Mouse (Mus musculus) ovary, postnatal 10 days (tissue): Measurements from ENCODE around the gene Cnih3.

Experiments used
- DNase-seq: peaks from one replicate; pipeline ENCODE4 v3.0.0; 2022; ENCODE audit warnings: low spot score

Gene Cnih3

DNA sequence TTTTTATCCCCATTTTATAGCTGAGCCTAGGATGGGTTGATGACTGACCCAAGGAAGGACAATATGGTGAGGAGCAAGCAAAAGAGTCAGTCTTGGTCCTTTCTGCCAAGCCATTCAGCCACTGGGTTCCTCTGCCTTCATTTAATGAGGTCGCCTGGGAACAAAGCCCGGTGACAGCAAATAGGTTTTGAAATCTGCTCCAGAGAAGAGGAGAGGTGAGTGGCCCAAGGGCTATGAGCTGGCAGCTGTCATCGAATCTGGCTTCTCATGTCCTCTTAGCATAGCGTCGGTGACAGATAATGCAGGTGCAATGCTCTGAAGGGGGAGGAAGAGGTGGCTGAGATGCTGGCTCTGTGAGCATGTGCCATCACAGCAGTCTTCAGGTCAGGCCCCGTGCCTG, 100.7 kb downstream of the Cnih3 start:
- DNase-seq, result no peak

DNA sequence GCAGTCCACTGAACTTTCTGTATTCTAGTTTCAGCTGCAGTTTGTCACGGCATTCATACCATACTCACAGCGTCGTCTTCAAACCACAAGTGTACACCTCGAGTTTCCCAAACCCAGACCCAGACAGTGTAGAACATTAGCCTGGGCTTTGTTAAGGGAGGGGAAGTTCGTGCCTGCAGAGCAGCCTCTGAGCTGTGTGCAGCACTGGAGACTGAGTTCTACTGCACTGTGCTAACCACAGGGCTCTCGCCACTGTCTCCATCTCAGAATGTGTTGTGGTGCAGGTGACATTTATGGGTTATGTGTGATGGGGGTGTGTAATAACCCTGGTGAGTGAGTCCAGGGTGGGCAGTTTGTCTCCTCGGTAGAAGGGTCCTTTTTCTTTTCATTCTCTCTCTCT, 104.5 kb downstream of the Cnih3 start:
- DNase-seq, result no peak

DNA sequence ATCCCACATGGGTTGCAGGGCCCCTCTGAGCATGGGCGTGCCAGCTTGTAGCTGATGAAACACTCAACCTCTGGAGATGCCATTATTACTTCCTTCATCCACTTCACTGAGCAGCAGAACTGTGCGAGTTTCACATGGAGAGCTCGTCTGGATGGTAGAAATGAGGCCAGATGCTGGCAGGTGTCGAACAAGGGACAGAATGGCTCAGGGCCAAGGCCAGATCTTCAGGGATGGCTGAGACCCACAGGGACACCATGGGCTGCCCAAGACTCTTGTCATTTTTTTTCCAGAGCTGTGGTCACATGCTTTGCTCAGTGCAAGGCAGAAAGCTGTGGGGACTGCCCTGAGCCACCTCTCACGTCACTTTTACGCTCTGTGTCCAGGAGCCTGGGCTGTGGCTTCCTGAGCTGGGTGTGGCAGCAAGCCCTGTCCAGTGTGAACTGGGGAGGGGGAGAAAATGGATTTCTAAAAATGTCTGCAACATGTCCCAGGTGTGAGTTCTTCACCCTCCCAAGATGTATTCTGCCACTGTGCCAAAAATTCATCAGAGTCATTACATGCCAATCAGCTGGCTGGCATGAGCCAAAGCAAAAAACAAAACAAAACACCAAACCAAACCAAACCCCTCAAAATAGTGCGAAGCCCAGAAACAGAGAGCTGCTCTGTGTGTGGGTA, 107.1 kb downstream of the Cnih3 start:
- DNase-seq, result no peak

DNA sequence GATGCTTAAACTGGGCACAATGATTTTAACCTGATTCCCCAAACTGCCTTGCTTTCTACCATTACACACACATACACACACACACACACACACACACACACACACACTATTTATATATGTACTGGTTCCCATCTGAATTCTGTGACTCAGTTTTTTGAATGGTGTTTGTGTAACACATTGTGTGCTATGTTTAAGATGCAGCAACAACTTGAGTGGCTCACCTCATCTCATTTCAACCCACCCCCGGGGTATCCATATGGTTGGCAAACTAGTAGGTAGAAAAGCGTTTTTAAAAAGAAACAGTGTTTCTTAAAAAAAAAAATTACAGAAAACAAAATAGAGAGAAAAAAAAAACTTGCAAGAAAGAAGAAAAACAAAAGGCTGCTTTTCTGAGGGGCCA, 107.9 kb downstream of the Cnih3 start:
- no peak for DNase-seq

DNA sequence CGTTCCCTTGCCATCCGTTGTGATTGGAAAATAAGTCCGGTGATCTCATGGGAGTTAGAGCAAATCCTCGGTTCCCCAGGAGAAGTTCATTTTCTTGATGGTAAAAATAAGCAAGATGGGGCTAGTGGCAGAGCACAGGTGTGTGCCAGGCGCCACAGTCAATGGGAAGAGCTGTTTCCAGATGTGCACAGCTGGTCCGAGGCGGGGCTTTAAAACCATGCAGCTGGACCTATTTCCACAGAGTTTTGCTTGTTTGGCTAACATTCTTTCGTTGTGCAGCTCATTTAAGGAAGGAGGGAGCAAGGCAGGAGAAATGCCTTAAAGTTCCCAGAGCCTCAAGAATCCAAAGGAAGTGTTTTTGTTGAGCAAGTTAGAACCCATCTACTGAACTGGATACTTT, 109.1 kb downstream of the Cnih3 start:
- no peak for DNase-seq

DNA sequence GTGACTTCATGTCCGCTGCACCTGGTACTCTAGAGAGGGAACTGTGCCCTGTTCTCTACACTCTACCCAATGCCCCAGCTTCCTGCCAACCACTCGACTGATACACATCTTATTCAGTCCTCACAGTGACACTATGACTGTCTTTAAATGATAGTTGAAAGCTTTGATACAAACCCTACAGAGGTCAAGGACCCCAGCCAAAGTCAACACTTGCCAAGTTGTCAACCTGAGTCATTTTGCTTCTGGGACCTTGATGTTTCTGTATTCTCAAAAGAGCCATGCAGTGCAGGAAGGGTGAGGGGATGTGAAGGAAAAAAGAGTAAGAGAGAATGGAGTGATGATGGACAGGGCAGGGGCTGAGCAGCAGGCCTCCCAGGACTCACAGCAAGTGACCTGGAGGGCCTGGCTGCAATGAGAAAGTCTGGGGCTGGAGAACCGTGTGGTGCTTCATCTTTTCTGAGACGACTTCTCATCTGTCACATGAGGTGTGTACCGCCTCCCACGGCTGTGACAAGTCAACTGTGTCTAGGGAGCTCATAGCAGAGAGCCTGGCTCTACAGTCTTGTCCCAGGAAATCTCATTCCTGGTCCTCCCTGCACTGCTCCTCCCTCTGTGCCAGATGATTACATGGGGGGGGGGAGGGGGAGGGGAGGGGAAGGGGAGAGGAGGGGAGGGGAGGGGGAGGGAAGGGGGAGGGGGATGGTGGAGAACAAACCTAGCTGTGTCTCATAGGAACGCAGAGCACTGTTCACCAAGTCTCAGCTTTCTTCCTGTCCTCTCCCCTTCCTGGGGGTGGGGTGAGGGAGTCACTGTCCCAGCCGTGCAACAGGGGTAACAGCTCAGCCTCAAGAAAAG, 109.8 kb downstream of the Cnih3 start:
- no peak for DNase-seq

DNA sequence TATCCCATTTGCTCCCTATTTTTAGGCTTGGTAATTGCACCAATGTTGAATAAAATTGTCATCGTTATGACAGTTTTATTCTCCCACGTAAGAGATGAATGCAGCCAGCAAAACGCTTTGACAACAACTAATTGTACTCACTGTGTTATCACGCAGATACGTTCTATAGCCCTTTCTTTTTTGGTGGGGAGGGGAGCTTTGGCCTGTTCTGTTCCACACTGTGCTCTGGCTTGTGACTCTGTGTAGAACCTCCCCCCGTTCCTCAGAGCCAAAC, 110.4 kb downstream of the Cnih3 start:
- no peak for DNase-seq

DNA sequence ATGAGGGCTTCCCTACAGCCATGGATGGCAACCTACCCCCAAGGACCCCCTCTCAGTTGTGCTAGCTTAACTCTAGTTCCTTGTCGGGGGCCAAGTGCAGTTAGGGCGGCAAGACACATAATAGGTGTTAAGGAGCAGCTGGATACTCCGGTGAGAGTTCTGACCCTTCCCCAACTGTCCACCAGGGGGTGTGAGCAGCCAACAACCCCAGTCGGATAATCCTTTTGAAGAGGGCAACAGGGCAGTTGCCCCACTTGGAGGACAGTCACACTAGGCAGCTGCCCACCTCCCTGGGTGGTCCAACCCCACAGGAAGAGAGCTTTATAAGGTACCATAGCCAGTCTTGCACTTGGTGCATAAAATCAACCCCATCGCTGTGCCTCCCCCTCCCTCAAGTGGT, 112.6 kb downstream of the Cnih3 start:
- DNase-seq, result no peak

DNA sequence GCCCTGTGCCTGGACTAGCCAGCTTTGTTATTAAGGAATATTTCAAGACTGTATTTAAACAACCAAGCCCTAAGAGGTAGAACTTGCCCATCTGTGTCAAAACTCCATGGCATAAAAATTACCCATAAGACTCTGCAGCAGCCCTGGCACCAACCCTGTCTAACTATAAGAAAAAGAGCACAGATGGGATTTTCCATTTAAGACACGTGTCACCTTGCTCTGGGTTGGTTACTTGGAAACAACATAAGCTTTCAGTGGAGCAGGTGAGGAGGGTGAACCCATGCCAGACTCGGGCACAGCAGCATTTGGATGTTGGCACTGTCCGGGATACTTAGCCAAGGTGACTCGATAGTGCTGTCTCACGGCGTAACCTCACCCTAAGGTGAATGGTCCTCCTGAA, 113.6 kb downstream of the Cnih3 start:
- DNase-seq, result no peak

DNA sequence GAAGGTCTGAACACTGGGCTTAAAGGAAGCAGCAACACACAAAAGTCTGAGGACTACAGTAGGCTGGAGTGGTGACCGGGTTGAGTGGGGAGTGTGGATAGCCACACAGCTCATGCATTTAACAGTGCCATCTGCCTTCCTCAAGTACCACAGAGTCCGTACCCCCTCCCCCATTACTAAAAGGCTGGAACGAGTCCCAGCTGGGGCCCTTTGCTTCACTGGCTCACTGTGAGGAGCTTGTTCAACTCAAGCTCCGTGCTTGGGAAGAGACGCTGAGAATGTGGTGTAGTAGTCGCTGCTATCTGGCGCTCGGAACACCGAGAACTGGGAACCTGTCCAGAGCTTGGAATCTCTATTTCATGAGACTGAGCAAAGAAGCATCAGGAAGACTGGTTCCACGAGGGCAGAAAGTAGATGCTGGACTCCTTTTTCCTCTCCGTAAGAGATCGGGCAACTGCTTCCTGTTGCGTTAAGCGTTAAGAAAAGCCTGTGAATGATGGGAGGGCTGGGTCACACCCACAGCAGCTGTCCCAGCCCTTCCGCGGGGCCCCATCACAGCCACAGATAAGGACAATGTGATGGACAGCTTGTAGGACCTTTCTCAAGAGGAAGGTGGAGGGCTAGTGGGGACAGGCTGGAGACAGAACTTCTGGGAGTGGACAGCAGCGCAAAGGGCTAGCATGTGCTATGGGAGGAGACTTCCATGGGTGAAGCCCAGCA, 114.3 kb downstream of the Cnih3 start:
- no peak for DNase-seq

DNA sequence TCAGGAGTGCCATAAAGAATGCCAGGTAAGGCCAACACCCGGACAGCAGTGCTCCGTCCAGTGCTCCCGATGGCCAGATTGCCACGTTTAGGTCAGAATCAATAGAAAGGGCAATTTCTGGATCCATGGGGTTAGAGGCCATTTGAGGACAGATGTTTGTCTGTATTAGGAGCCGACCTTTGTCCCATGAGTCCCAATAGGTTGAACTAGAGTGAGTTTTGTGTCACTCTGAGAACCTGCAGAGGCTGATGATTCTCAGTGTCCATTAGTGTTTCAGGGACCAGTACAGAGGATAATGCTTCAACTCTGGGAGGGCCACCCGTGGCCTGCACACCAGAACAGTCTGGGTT, 114.9 kb downstream of the Cnih3 start:
- no peak for DNase-seq

DNA sequence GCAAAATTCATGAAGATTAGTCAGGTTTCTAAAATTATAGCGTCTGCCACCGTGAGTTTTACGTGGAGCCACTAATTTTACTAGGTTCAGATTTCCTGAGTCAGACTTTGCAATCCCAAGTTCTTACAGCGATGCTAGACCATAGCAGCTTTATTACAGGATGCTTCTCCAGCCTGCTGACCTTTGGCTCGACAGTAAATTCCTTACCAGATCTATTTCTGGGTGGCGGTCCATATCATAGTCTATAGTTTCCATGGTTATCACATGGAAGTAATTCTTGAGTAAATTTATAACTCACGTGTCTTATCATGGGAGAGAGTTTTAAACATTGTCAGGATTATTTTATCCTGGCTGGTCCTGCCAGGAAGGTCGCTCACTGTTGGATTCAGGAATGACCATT, 117.0 kb downstream of the Cnih3 start:
- DNase-seq, result no peak

DNA sequence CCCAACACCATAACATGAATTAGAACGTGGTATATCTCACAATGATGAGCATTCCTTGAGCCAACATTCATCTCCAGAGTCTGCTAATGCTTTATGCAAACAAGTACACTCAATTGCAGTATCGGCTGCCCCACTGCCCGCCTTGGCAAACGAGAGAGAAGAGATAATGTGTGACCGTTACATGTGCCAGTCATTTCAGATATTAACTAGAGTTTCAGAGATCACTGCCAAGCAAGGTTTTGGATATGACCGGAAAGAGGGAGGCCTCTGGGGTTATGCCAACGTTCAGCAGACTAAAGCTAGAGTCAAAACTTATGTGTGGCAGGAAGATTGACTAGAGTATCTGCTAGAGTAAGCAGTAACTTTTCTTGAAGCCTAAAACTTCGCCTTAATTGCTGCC, 123.7 kb downstream of the Cnih3 start:
- no peak for DNase-seq

DNA sequence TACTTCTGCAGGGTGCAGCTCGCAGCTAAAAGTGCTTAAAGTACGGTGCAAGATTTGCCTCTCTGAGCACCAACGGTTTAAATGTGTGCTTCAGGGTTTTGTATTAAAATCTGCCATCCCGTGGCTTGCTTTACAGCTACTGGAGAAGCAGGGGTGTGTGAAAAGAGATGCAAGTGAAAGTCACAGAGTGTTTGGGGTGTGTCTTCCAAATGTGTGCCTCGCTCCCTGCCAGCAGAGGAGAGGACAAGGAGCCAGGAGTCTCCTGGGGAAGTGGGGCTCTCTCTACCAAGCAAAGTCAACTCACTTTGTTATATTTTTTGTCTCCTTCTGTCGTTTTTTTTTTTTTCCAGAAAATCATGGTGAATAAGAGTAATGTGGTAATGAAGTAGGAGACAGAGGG, 124.1 kb downstream of the Cnih3 start:
- DNase-seq, result no peak

DNA sequence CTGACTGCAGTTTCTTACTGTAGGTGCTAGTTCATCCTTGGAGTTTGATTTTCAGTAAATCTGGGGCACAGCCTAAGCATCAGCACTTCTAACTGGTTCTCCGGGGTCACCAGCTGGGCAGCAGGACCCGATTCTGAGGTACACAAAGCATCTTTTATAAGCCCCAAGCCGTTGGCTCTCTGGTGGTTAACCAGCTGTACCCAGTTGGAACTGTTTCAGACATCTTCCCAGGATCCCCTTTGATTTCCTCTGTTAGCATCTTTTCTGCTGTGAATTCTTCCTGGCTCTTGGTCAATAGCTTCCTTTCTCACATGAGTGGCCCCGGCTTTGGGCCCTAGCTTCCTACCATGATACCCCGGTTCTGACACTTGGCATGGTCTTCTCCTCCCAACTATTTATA, 132.3 kb downstream of the Cnih3 start:
- DNase-seq, result no peak

DNA sequence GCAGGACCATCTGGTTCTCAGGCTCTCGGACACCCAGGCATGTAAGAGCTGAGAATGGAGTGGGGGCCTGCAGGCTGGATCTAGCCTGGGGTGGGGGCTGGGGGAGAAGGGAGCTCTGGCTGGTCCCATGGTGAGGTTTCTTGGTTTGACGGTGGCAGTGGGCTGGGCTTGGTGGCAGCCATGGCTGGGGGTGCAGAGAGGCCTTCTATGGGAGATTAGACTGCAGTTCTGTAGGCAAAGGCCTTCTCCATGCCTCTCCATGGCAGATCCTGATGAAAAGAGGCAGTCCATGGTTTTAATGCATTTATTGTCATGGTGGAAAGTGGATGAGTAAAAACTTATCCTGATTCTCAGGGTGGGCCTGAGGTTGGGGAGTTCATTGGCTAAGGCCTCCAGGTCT, 151.0 kb downstream of the Cnih3 start:
- no peak for DNase-seq

DNA sequence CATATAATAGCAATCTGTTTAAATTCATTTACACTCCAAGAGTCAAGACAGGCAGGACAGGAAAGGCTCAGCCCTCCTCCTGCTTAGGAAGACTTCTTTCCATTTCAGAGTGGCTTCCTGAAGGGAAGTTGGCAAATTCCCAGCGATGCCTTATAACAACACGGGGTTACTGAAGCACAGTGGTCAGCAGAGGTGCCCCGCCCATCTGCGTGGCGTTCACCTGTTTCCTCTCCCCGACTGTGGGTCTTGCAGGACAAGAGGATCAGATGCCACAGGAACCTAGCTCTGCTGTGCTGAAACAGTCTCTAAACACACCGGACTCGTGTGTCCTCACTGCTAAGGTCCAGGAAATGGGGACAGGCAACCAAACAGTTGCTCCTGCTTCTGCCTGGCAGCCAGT, 152.9 kb downstream of the Cnih3 start:
- no peak for DNase-seq
